Mouse (Mus musculus) lung, postnatal 36 days (tissue): ENCODE data around the gene Chd2.
"Not testable (repeated sequence)": the region's sequence is repeated elsewhere in the genome, so short reads cannot be mapped to it uniquely, and the experiment has no call there.

Experiments
- DNase-seq: peaks from one replicate; pipeline ENCODE4 v3.0.0; 2022; ENCODE audit warnings: mixed read lengths

The Chd2 gene

DNA sequence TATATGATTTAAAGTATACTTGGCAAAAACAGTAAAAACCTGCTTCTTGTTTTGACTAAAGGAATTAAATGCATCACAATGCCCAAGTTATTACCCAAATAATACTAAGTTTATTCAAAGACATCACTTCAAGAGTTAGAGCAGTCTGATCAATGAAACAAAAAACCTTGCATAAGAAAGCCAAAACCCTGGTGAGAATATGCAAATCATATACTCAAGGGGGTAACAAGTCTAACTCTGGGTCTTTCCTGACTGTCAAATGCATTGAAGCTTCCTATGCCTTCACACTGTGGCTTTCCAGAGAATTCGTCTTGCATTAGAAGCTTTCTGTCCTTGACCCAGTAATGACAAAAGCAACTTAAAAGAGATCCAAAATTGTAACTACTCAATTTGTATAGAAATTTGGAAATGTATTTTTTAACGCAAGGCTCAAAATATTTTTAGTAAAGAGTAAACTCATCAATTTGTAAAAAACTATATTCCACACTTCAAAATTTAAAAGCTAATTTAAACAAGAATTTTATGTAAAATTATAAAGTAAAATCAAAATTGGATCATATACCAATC is 2.4 kb downstream of the Chd2 start:
- DNase-seq = no peak

GRCm38 (mm10) chr7:73538424-73539079 is 3.1 kb downstream of the Chd2 start:
- DNase-seq = no peak

- DNase-seq = peak; percentile 100
Observed at GRCm38 (mm10) chr7:73537634-73538423, 3.8 kb downstream of the Chd2 start.

DNA sequence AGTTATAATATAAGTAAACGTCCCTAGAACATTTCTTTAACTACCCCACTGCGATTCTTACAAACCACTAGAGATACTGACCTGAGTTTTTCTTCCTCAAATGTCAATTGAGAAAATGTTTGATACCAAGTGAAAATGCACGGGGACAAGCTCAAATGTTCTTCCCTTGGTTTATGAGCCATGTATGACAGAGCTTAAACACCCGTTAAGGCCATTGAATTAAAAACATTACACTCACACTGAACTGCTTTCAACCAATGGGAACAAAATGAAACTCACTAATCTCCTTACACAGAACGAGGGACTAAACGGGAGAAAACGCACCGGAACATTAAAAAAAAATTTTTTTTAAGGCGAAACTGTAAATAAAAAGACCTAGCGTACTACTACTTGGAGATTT is 4.4 kb downstream of the Chd2 start:
- DNase-seq = no peak

DNA sequence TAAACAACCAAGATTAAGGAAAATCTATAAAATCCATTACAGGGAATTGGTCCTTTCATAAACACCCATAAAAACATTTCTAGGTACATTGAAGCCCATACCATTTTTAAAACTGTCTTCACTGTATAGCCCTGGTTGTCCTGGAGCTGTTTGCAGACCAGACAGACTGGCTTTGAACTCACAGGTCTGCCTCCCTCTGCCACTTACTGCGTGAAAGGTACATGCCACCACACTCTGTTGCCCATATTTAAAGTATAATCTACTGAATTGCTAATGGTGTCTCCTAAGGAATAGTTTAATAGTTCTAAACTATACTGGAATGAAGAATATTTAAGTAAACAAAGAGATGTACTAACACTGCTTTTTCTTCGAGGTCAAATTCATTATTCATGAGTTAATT is 5.1 kb downstream of the Chd2 start:
- no peak for DNase-seq

- no peak for DNase-seq
Observed at GRCm38 (mm10) chr7:73535861-73536200, 5.8 kb downstream of the Chd2 start.

GRCm38 (mm10) chr7:73534937-73535860 is 6.4 kb downstream of the Chd2 start:
- no peak for DNase-seq

- DNase-seq = no peak
Observed at GRCm38 (mm10) chr7:73533457-73533856, 8.2 kb downstream of the Chd2 start.

DNA sequence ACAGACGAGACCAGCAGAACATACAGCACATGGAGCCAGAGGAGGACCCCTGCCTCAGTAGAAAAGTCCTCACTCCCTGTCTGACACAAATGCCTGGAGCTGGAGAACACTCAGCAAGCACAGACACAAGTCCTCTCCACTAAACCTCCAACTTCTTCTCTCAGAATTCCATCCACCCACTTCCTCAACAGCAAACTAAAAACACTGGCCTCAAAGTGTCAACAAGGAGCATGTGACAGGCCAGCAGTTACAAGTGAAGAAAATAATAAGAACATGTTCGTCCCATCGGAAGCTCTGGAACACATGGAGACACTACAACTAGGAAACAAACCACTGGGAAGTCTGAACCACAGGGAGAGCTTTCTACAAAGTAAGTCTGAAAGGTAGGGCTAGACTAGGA is 8.7 kb downstream of the Chd2 start:
- DNase-seq = peak; percentile 77

- DNase-seq = no peak
Observed at GRCm38 (mm10) chr7:73532139-73532538, 9.5 kb downstream of the Chd2 start.

- peak; percentile 77 for DNase-seq
Observed at GRCm38 (mm10) chr7:73531506-73532093, 10.0 kb downstream of the Chd2 start.

DNA sequence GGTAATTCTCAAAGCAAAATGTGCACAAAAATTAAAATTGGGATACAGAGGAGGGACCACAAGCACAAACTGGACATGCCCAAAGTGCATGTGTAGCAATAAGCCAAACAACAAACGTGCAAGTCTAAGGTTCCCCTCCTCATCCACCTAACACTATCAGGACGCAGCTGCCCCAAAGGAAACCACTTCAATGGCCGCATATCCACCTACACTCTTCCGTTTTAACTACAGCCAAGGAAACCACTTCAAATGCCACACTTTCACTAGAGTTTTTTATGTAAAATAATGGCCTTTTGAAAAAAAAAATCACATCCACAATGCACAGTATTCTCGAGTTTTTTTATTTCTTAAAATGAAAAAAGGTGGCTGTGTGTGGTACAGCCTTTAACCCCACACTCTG is 10.8 kb downstream of the Chd2 start:
- no peak for DNase-seq

DNA sequence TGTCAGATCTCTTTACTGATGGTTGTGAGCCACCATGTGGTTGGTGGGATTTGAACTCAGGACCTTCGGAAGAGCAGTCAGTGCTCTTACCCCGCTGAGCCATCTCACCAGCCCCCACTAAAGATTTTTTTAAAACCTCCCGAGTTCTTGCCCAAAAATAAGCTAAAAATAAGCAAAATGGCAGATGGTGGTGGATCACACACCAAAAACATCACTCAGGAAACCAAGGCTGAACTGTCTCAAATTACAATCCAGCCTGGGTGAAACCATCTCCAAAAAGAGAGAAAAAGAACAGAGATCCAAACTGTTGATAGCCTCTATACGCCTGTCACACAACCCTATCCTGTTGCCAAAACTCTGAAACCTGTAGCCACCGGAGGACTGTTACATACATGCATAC is 11.5 kb downstream of the Chd2 start:
- DNase-seq = no peak

DNA sequence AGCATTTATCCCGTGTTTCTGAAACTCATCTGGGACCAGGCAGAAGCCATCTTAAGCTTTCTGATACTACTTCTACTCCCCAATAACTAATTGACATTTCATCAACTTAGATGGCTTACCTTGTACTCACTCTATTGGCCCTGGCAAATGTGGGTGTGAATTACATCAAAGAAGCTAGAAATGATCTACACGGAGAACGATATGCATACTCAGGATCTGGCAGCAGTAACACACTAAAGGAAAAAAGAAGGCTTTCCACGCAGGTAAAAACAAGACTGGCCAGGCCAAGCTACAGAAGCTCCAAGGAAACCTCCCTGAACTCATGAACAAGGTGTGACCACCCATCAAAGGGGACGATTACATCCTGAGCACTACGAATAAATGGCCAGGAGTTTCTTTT is 12.4 kb downstream of the Chd2 start:
- DNase-seq = no peak

DNA sequence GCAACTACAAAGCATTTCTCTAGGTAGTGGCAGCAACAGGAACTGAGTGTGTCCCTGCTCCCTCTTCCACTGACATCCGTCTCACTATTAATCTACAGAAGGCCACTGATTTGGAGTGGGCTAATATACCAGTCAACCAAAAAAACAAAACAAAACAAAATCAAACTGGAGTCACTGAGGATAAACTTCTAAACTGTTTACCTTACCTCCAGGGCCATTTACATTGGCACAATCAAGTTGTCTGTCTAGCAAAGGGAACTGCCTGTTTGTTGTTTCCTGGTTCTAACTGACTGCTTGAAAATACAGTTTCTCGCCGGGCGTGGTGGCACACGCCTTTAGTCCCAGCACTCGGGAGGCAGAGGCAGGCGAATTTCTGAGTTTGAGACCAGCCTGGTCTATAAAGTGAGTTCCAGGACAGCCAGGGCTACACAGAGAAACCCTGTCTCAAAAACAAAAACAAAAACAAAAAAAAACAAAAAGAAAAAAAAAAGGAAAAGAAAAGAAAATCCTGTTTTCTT is 13.2 kb downstream of the Chd2 start:
- DNase-seq = not testable (repeated sequence)

- no peak for DNase-seq
Observed at GRCm38 (mm10) chr7:73527225-73527624, 14.4 kb downstream of the Chd2 start.

GRCm38 (mm10) chr7:73524454-73524952 is 17.1 kb downstream of the Chd2 start:
- DNase-seq = peak; percentile 92

DNA sequence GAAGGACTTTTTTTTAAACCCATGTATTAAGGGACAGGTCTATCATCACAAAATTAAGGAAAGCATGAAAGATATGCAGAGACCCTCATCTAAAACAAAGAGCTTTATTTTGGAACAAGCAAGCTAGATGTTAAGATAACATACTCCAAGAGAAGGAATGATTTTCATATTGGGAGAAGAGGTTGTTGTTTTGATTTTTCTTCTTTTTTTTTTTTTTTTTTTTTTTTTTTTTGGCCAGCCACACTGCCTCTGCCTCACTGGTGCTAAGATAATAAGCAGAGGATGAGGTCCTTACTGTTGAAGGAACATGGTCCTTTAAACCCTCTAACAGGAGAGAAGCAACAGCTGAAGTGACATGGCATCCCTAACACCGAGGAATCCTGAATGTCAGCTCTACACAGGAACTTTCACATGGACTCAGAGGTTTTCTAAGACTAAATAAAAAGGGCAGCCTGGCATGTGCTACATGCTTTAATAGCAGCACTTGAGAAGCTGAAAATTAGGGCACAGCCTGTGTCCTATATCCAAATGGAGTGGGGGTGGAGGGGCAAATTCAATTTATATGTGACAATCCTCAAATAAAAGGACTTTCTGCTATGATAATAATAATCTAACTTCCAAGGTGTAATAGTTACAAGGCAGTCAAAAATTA is 17.9 kb downstream of the Chd2 start:
- DNase-seq = no peak

DNA sequence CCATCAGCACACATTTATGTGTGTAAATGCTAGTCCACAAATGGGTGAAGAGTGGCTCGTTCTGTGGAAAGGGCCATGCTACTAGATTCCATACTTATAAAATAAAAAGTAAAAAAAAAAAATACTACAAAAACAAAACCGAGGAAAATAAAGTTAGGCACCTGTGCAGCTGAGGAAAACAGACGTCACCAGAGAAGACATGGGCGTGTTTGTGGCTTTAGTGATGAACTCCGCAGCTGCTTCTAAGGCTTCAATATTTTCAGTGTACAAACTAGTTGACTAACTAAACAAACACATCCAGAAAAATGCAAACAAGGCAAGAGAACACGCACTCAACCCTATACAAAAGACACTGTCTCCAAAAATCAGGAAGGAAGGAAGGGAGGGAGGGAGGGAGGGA is 18.4 kb downstream of the Chd2 start:
- DNase-seq = no peak

- DNase-seq = no peak
Observed at GRCm38 (mm10) chr7:73521277-73522193, 20.1 kb downstream of the Chd2 start.

- DNase-seq = no peak
Observed at GRCm38 (mm10) chr7:73520231-73520630, 21.4 kb downstream of the Chd2 start.
